Mouse (Mus musculus) colon, adult 2 months (tissue): ENCODE results near the gene C2cd4c. TPM values are rescaled to one million over a fixed set of nuclear protein-coding genes. Genes with fewer than 3 reads are reported as not detected.

ENCODE experiments used
- polyA plus RNA-seq: library from polyadenylated mRNA; depleted of rRNA; stranded (reverse); fragments of >200 nt; gene quantifications from 2 replicates; pipeline ENCODE4 v1.2.3, GENCODE M21; 2012; rRNA removed

The C2cd4c gene
- polyA plus RNA-seq: 2.9 and 3.5 TPM in 2 replicates

DNA sequence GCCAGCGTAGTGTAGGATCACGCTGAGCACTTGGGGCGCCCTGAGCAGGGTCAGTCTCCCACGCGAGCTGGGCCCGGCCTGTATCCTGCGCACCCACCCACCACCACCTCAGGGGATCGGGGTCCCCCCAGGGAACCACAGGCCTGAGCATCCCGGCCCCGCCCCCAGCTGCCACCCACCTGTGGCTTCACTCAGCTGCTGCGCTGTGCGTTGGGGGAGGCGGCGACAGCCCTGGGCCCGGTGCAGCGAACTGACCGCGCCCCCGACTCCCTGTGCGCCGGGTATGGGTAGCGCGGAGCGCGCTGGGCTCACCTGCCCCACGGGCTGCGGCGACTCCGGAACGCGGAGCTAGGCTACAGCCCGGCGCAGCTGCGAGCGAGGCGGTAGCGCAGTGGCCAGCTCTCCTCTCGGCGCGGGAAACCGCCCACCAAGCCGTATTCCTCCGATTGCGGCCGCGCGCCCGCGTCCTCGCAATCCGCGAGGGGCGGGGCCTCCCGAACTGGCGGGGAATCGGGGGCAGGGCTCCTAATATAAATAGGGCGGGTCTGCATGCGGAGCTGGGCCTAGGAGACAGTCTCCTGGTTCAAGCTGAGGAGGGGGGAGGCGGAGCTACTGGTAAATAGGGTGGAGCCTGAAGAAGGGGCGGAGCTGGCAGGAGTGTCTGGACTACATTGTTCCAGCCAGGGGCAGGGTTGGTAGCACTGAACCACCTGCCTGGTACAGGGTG is at the start of gene C2cd4c:
C2cd4c (minus strand) TSS at position 448 of the 727 bp plus-strand sequence.

GRCm38 (mm10) chr10:79645711-79646110 is 31.9 kb upstream of the C2cd4c start, which contains the start of gene Odf3l2:
Gene Odf3l2 (minus strand): TSS chr10:79645738.

DNA sequence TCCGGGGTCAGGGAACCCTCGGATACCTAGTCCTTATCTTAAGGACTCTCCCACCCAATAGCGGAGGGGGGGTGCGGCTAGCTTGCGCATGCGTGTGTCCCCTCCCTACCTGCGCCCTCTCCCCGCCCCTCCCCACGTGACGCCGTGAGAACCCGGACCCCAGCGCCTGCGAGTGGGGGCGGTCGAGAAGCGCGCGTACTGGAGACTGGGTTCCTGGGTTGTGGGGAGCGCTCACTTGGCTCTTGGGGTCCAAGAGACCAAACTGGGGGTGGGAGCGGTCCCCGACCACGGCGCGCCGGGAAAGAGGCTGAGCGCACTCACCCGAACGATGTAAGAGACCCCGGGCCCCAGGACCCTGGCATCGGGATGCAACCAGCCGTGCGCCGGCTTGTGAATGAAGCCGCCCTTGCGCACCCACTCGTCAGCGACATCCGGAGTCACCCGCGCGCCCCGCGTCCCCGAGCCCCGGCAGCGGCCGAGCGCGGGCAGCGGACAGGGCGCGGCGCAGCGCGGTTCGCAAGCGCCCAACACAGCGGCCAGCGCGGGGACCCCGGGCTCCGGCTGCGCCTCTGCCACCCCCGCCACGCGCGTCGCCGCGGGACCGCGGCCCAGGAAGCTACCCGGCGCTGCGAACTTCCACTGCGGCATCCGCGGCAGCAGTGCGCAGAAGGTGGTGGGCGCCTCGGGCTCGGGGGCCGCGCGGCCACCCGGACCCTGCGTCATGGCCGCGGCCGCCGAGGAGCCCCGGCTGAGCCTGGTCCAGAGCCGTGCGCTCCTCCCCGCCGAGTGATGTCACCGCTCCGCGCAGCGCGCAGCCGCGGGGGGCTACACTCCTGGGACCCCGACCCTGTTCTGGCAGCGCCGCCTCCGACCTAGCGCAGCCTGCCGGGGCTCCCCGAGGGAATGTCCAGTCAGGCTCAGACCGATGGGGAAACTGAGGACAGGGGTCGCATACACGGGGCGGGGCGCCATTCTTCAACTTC is 23.6 kb upstream of the C2cd4c start, which contains the start of gene Shc2:
Shc2 (minus strand) TSS at position 791 of the 983 bp plus-strand sequence.

DNA sequence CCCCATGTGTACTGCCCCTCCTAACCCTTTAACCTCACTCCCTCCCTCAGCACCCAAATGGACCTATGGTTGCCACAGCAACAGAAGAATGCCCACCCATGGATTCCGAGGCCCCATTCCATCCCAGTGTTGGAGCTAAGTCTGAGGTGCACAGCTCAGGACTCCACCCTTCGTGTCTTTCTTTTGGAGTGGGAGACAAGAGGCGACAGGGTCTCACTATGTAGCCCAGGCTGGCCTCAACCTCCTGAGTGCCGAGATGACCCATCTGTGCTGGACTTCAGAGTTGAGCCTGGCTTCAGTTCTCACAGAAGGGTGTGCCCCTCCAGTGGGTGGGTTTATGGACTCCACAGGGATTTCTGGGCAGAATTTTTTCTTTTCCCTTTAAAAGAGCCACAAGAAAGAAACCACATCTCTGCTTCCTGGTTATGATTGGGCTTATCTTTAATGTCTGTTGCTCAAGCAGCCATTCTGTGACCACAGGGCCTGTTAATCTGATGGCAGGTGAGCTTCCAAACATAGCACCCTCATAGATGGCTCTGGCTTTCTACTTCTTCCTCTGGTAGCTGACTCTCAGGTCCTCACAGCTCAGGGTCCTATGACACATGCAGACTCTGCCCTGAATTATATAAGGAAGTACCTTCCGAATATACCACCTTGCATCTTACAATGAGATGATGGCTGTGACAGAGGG is 26.6 kb downstream of the C2cd4c start, which contains the start of gene Theg:
Theg (minus strand) TSS at position 271 of the 691 bp plus-strand sequence.

Other genes with a start within 250 kb of the C2cd4c start
- not detected in 2 replicates for gene Vmn2r83, start 145.3 kb downstream of the C2cd4c start, polyA plus RNA-seq
- gene Plpp2, start 80.2 kb downstream of the C2cd4c start, polyA plus RNA-seq: 211 and 290 TPM in 2 replicates
- gene Mier2, start 58.8 kb downstream of the C2cd4c start, polyA plus RNA-seq: 105 and 110 TPM in 2 replicates
- not detected in 2 replicates for gene Theg, start 26.7 kb downstream of the C2cd4c start, polyA plus RNA-seq
- 4.8 and 5.3 TPM in 2 replicates for gene Shc2, start 23.9 kb upstream of the C2cd4c start, polyA plus RNA-seq
- gene Odf3l2, start 31.7 kb upstream of the C2cd4c start, polyA plus RNA-seq: not detected in 2 replicates
- gene Madcam1, start 50.5 kb upstream of the C2cd4c start, polyA plus RNA-seq: 6.3 and 9.1 TPM in 2 replicates
- gene Tpgs1, start 55.3 kb upstream of the C2cd4c start, polyA plus RNA-seq: 105 and 121 TPM in 2 replicates
- 155 and 246 TPM in 2 replicates for gene Cdc34, start 68.2 kb upstream of the C2cd4c start, polyA plus RNA-seq
- 0.47 and 0.66 TPM in 2 replicates for gene Gzmm, start 75.0 kb upstream of the C2cd4c start, polyA plus RNA-seq
- 1,066 and 1,188 TPM in 2 replicates for gene Bsg, start 90.5 kb upstream of the C2cd4c start, polyA plus RNA-seq
- 23.7 and 26.9 TPM in 2 replicates for gene Hcn2, start 102.6 kb upstream of the C2cd4c start, polyA plus RNA-seq
- gene Polrmt, start 132.6 kb upstream of the C2cd4c start, polyA plus RNA-seq: 71.0 and 77.4 TPM in 2 replicates
- gene Fgf22, start 141.1 kb upstream of the C2cd4c start, polyA plus RNA-seq: 0.13 TPM in 1 of 2 replicates, not detected in the other
- 192 and 253 TPM in 2 replicates for gene Rnf126, start 152.9 kb upstream of the C2cd4c start, polyA plus RNA-seq
- 42.9 and 43.6 TPM in 2 replicates for gene Fstl3, start 163.2 kb upstream of the C2cd4c start, polyA plus RNA-seq
- gene Prss57, start 176.9 kb upstream of the C2cd4c start, polyA plus RNA-seq: 0.06 and 0.23 TPM in 2 replicates
- 35.1 and 37.1 TPM in 2 replicates for gene Palm, start 179.5 kb upstream of the C2cd4c start, polyA plus RNA-seq
- gene Misp, start 207.0 kb upstream of the C2cd4c start, polyA plus RNA-seq: 267 and 317 TPM in 2 replicates
- gene Ptbp1, start 240.4 kb upstream of the C2cd4c start, polyA plus RNA-seq: 273 and 314 TPM in 2 replicates